Mouse (Mus musculus) liver, adult 2 months (tissue): ENCODE results near the gene Slc9a7.

Experiments used
- CTCF ChIP-seq: fragments of 200-500 bp; IDR thresholded peaks from 2 replicates; pipeline ENCODE4 v1.5.1; 2011; ENCODE audit warnings: low read depth, low read length, control low read depth
- POLR2A ChIP-seq: fragments of 200-500 bp; IDR thresholded peaks from 2 replicates; pipeline ENCODE4 v1.6.1; 2011; ENCODE audit warnings: low read length, control low read depth; ENCODE audit not compliant: insufficient read depth; ENCODE audit errors: extremely low read depth

DNA sequence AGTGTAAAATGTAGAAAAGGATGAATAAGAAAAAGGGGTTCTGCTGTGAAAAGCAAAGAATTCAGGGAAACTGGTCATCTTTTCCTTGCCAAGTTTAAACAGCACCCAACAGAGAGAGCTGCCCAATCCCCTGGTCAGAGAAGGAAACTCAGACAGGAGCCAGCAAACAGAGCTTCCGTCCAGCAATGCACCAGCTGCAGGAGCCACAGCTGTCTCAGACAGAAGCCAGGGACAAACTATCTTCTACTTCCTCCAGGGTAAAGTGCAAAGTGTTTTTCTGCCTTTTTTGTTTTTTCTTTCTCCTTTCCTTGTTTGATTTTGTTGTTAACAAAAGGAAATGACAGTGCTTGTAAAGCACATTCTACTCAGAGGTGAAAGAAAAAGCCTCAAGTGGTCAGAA lies 131.3 kb downstream of the Slc9a7 start:
- TF ChIP-seq POLR2A = no peak
- no peak for TF ChIP-seq CTCF
